Mouse (Mus musculus) urinary bladder, postnatal 10 days (tissue): ENCODE data around the gene Fcmr.

Source experiments
- DNase-seq: peaks from one replicate; pipeline ENCODE4 v3.0.0; 2022; ENCODE audit warnings: low spot score

The Fcmr gene

DNA sequence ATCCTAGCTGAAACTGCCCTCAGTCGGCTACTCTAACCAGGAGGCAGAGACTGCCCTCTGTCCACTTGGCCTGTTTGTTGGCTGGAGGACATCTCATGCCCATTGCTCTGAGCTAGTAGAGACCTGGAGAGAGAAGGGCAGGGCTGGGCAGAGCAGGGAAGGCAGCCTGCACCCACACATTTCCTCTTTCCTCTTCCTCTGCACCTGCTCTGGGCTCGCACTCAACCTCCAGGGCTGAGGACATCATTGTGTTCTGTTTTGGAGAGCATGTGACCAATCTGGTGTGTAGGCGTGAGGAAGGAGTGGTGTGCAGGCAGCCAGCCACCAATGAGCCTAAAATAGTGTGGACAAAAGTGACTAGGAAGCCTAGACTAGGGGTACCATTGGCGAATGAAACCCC is 1.2 kb upstream of the Fcmr start:
- no peak for DNase-seq

DNA sequence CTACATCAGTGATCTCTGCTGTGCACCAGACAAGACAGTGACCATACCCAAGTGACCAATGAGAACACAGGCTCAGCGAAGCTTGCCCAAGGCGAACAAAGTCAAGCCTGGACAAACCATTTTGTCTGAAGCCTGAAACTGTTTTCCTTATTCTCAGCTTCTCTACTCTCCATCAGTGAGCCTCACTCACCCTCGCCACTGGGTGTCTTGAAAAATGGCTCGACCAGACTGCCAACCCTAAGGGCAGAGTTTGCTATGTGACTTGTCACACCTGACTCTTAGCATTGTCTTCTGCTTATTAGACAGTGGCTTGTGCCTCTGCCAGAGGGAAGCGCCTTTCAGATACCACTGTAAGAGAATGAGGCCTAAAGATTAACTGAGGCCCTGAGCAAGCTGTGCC is 728 bp upstream of the Fcmr start:
- DNase-seq, result no peak

DNA sequence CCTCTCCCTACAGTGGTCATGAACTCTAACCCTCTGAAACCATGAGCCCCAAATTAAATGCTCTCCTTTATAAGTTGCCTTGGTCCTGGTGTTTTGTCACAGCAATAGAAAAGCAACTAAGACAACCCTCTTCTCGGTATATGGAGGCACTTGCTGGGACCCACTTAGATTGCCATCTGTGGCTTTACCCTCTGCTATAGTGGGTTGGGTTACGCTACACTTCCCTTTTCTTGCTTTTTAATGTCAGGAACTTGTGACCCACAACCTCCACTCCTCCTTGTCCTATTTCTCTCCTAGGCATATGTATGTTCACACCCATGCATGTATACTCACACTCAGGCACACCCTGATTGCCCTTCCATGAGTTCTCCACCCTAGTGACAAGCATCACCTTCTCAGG is 7.4 kb downstream of the Fcmr start:
- no peak for DNase-seq

DNA sequence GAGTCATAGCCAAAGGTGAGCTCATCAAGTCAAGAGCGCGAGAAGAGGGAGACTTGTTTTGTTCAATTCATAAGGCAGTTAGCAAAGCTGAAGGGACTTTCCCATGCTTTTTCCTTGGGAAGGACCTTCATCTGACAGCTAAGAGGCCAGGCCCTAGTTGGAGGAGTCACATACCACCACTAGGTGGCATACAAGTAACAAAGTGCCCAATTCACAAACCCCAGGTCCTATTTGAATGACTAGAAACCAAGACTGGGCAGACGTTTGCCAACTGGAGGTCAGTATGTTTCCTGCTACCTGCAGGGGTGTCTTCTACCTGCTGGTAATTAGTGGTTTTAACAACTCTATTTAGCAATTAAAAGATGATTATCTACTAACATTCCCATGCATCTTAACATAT is 9.7 kb downstream of the Fcmr start:
- no peak for DNase-seq

DNA sequence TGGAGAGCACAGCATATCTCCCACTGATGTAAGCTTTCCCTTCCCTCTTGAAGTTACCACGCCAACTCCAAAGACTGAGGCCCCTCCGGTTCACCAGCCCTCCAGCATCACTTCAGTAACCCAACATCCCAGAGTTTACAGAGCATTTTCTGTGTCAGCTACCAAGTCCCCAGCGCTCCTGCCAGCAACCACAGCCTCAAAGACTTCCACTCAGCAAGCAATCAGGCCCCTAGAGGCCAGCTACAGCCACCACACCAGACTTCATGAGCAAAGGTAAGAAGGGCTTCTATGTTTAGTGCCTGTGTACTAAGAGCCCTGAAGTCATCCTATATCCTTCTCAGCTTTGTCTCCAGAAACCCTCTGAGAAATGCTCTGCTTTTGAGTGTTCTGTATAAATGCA is 10.4 kb downstream of the Fcmr start:
- no peak for DNase-seq

DNA sequence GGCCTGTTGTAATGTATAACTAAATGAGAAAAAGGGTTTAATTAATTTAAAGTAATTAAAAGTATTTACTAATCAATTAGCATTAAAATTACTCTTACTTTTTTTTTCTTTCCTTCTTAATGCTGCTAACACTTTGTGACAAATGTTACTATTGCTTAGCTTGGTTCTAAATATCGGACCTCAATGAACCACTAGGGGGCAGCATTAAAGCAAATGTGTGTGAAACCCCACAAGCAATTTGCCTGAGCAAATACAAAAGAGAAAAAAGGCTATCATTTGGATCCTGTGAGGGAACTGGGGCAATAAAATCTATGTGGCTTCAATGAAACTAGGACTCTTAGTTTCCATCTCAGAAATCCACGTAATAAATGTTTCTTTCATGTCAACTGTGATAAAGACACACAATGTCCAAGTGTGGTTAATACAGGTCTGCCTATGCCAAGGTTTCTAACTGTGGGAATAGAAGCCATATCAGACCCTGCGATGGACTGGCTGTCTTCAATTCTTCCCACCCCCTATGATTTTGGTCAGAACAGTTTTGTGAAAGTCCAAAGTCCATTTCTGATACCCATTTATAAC is 11.6 kb downstream of the Fcmr start:
- no peak for DNase-seq

DNA sequence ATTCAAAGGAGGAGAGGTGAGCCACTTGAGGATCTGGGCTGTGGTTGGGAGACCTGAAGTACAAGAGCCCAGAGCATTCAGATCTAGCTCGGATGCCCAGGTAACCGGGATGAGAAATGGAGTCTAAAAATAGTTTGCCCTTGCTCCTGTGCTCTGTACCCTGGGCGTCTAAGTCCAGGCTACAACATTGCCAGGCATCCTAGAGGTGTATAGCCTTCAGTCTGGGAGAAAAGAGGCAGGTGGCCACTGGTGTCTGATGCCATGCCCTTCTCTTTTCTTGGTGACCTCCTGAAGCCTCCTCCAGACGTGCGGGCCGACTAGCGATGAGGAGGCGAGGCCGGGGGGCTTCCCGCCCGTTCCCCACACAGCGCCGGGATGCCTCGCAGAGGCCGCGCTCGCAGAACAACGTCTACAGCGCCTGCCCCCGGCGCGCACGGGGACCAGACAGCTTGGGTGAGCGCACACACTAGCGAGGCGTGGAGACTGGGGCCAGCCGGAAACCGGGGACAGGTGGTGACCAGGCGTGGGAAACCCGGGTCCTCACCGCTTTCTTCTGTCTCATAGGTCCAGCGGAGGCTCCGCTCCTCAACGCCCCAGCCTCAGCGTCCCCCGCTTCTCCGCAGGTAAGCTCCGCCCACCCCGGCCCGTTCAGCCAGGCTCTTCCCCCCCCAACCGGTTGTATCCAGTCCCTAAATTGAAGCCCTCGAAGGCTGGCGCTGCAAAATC is 12.6 kb downstream of the Fcmr start:
- DNase-seq, result no peak

DNA sequence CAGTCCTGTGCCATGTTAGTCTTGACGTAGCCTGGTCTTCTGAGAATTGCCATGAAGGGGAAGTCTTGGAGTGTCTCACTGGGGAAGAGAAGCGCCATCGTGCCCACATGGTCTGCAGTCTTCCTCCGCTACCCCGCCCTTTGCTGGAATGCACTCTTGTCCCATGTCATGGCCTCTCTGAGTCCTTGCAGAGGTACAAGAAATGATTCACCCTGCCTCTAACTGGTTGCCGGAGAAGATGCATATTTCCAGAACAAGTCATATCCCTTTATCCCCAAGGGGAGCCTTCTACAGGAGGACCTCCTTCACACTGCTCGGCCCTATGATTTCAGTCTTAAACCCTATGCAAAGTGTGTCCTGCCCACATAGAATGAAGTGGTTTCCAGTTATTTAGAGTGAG is 14.5 kb downstream of the Fcmr start:
- DNase-seq, result no peak

DNA sequence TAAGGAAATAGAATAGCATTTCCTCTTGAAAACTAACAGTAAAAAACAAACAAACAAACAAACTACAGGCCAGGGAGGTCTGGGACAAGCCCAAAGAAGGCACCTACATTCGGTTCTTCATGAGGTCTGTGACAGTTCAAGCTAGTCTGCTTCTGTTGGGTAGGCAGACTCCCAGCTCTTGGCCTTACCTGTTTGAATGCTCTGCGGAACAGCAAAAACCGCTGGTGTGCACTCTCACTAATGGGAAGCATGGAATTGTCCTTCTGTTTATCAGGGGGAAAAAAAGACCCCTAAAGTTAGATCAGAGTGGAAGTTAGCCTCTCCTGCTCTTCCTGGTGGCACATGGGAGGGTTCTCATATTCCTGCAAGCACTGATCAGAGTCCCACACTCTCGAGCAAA is 17.7 kb downstream of the Fcmr start:
- no peak for DNase-seq

DNA sequence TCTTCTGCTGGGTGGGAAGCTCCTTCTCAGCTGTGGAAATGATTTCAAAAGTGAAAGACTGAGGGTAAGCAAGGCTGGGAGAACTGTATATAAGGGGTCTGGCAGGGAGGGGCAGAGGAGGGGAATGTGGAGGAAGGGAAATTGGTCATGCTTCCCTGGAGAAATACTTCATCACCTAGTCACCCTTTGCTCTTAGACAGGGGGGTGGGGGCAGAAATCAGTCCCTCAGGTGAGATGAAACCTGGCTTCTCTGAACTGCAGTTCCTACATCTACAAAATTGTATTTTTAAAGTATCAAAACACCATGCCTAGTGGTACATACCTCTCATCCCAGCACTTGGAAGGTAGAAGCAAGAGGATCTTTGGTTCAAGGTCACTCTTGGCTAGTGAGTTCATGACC is 21.9 kb downstream of the Fcmr start, which contains the start of gene Il24:
Gene Il24, minus strand, starts transcription at position 101 of the 400 bp plus-strand sequence.
- DNase-seq, result no peak

DNA sequence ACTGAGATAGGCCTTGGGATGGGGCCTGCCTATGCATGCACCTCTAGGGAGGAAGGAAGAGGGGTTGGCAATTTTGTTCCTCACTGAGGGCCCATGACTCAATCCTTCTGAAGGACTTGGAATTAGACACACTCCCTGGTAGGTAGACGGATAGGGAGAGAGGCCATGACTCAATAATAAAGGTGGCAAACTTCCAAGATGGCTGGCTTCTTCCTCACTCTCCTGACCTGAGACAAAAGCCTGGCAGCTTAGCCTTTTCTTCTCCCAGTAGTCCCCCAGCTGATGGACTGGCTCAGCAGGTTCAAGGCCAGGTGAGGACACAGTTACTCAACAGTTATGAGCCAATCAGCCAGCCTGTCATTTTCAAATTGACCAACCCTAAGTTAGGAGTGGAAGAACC is 27.0 kb downstream of the Fcmr start:
- no peak for DNase-seq

DNA sequence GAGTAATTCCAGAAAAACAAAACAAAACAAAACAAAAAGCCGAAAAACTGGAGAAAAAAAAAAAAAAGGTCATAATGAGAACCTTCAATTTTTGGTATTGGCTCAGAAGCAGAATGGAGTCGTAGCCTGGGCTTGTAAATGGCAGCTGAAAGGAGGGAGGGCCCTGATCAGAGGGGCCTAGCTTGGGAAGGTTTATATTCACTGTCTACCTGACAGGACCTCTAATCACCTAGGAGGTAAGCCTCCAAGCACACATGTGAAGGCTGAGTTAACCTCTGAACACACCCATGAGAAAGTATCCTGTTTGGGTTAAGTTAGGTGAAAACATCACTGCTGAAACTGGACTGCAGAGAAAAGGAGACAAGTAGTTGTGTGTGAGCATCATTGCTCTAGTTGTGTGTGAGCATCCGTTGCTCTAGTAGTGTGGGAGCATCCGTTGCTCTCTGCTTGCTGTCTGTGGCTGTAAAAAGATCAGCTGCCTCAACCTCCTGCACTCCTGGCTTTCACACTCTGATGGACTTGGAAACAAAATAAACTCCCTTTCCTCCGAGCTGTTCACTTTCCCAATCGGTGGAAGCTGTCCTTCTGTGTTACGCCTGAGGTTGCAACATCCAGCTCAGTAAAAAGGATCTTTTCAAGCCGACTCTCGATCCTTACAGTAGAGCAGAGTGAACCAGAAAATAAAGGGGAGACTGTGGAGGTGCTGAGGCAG is 28.0 kb downstream of the Fcmr start:
- no peak for DNase-seq

DNA sequence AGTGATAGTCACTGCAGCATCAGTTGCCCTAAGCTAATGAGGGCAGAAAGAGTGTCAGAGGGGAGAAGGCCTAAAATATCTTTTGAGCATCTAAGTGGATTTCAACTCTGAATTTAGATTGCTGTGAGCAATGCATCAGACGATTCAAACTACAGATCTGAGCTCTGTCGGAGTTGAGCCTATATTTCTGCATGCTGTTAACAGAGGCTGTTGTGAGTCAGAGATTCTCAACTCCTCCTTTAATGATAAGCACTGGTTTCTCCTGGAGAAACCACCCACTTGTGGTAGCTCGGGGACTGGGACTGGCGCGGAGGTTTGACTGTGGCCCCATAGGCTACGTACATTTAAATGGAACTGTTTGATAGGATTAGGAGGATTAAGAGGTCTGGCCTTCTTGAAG is 29.0 kb downstream of the Fcmr start:
- no peak for DNase-seq

DNA sequence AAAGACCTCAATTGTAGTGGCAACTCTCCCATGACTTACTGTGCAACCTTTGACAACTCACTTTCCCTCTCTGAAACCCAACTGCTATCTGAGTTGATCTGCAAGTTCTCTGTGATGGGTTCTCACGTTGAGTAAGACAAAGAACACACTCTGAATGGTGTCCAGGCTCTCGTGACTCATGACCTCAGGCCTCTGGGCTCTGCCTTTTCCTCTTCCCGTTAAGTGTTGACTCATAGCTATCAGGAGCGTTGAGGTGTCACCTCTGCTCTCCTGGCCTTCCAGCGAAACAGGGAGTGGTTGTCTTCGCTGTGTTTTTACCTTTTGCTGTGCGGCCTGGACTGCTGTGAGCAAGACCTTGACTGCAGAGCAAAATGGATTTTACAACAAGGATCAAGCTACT is 37.0 kb downstream of the Fcmr start:
- no peak for DNase-seq

DNA sequence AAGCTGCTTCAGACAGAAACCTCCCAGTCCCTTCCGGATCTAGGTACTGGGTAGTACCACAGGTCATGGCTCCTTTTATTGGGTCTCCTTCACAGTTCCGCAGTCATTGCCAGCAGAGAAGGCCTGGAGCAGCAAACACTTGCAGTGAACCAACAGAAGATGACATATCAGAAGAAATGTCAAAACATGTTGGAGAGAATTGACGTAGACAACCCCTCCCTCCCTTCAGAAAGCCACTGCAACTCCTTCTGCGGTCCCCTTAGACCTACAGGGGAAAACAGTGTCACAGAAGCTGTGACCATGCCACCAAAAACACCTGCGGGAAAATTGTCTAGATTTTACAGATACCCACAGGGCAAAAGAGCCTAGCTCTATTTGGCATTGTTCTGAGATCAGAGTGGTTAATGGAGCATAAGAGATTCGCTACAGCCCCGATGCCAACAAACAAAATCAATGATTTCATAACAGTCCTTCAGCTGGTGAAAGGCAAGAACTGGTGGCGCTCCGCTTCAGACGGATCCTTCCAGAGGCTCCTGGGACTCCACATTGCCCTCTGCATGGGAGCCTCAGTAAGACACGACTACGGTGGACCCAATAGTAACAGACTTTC is 46.0 kb downstream of the Fcmr start, which contains the start of gene Il20:
Gene Il20, minus strand, starts transcription at position 51 of the 610 bp plus-strand sequence.
- no peak for DNase-seq

DNA sequence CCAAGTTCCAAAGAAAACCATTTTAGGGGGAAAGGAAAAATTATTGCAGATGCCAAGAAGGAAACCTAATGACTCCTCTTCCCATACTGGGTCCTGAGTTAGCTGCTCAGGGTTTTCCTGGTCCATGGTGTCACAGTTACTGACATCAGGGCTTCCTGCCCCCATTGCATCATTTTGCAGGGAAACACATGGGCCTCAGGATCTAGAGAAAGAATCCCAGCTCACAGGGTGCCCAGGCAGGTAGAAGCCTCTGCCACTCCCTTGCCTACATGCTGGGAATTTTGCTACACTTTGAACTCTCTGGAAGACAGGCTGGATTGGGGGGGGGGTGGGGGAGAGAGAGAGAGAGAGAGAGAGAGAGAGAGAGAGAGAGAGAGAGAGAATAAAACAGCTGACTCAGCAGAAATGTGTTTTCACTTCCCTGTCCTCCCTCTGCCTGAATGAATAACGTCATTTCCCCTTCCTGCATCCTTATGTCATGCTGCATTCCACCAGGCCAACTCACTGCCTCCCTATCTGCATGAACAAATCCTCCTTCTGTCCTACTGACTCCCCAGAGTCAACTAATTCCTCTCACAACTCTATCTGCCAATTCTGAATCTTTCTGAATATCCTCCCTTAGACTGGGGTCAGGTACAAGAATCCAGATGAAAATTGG is 53.0 kb downstream of the Fcmr start:
- no peak for DNase-seq

DNA sequence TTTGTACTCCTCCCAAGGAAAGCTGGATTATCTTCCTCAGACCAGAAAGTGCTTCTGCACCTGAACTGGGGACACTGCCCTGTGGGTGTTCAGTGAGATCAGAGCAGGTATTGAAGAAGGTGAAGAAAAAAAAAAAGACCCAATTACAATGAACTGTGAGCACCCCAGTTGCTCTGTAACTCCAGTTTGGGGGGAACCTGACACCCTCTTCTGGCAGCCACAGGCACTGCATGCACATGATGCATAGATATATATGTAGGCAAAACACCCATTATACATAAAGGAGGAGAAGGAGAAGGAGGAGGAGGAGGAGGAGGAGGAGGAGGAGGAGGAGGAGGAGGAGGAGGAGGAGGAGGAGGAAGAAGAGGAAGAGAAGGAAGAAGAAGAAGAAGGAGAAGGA is 61.0 kb downstream of the Fcmr start:
- no peak for DNase-seq
